Mouse (Mus musculus) embryonic facial prominence, embryonic 15.5 days (tissue): ENCODE results near the gene Dkk2. TPM values are rescaled to one million over a fixed set of nuclear protein-coding genes. Genes with fewer than 3 reads are reported as not detected.

Experiments used
- ATAC-seq: fragments of 200-750 bp; cut with Nextera tagmentation; 2 replicates; pipeline ENCODE4 v1.8.0; 2017; ENCODE audit warnings: low read depth, moderate TSS enrichment; ENCODE audit not compliant: insufficient number of reproducible peaks, low FRiP score, low TSS enrichment
- H3K27ac ChIP-seq: fragments of 300-500 bp; sonication (generic); replicated peaks from 2 replicates; pipeline ENCODE4 v1.5.1; 2015; ENCODE audit warnings: mild to moderate bottlenecking, inconsistent platforms
- H3K27me3 ChIP-seq: fragments of 300-500 bp; sonication (generic); 2 replicates; pipeline ENCODE4 v1.6.1; 2015; ENCODE audit warnings: inconsistent platforms
- H3K36me3 ChIP-seq: fragments of 300-500 bp; sonication (generic); 2 replicates; pipeline ENCODE4 v1.6.1; 2015; ENCODE audit warnings: mild to moderate bottlenecking, inconsistent platforms
- H3K4me1 ChIP-seq: fragments of 300-500 bp; sonication (generic); 2 replicates; pipeline ENCODE4 v1.6.1; 2015; ENCODE audit warnings: inconsistent platforms
- H3K4me2 ChIP-seq: fragments of 300-500 bp; sonication (generic); replicated peaks from 2 replicates; pipeline ENCODE4 v1.6.1; 2015; ENCODE audit warnings: mild to moderate bottlenecking, inconsistent platforms
- H3K4me3 ChIP-seq: fragments of 300-500 bp; sonication (generic); replicated peaks from 2 replicates; pipeline ENCODE4 v1.5.1; 2015; ENCODE audit warnings: mild to moderate bottlenecking, inconsistent platforms
- H3K9ac ChIP-seq: fragments of 300-500 bp; sonication (generic); 2 replicates; pipeline ENCODE4 v1.6.1; 2015; ENCODE audit warnings: inconsistent platforms
- H3K9me3 ChIP-seq: fragments of 300-500 bp; sonication (generic); replicated peaks from 2 replicates; pipeline ENCODE4 v1.6.1; 2016; ENCODE audit warnings: inconsistent platforms
- WGBS: fragments of 180-500 bp; shearing (Covaris S2); methylation state at CpG from one replicate; pipeline ENCODE4 v1.1.7; 2015; 5-methylcytosine and 5-hydroxymethylcytosine counted together
- polyA plus RNA-seq: library from polyadenylated mRNA; unstranded; fragments of >200 nt; fragmentation: Nextera tagmentation; extraction: Ambion mirVana; gene quantifications from 2 replicates; pipeline ENCODE4 v1.2.1, GENCODE M21; 2015

Gene Dkk2
- polyA plus RNA-seq, 1 experiment from 2014 or later, result 35.2 TPM

DNA sequence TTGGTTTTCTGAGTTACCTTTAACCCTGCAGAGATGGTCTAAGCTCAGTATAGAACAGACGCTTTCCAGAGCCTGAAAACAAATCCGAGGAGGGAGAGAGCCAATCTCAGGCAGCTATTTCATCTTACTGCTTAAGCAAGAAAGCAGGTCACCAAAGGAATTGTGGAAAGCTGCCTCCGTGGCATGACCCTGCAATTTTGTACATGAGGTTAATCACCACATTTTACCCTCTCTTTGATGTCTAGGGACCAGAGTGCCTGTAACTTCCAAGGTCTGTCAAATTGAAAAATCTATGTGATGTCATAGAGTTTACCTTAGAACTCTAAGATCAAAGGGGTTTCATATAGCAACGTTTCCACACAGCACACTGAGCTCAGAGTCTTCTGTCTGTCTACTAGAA is 37.5 kb downstream of the Dkk2 start:
- Histone ChIP-seq H3K27ac (no peak overlapping the region), H3K4me1 (no peaks in the 10 kb centered on the region), H3K9me3 (no peaks in the 10 kb centered on the region), H3K4me3 (no peak overlapping the region), H3K27me3 (no peaks in the 10 kb centered on the region), H3K36me3 (no peaks in the 10 kb centered on the region), H3K9ac (no peak overlapping the region), H3K4me2 (no peak overlapping the region)
- no peak for ATAC-seq
- 33% methylated on average over 4 of the region's 4 CpGs for WGBS

DNA sequence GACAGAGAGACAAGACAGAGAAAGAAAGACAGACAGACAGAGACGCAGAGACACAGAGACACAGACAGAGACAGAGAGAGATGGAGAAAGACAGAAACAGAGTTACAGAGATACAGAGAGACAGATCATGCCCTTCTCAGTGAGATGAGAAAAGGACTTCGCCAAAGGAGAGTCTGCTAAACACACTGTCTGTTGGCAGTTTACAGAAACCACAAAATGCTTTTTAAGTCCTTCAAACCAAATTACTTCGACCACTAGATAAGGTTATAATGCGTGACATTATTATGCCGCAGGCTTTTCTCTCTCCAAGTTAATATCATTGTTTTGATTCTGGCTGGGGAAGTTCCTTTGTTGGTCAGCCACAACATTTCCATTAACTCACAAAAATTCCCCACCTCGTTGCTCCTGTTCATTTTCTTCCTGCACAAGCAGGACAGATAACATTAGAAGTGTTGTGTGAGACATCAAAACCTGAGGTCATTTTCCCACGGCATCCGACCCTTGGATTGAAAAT is 40.2 kb downstream of the Dkk2 start:
- no peaks in the 10 kb centered on the region for H3K27me3 ChIP-seq
- H3K36me3 ChIP-seq, result no peaks in the 10 kb centered on the region
- no peak for ATAC-seq
- H3K4me2 ChIP-seq, result no peak overlapping the region
- no peaks in the 10 kb centered on the region for H3K4me1 ChIP-seq
- H3K9me3 ChIP-seq, result no peaks in the 10 kb centered on the region
- no peak overlapping the region for H3K9ac ChIP-seq
- H3K27ac ChIP-seq, result no peak overlapping the region
- no peak overlapping the region for H3K4me3 ChIP-seq
- WGBS, result 62% methylated on average over 8 of the region's 8 CpGs

DNA sequence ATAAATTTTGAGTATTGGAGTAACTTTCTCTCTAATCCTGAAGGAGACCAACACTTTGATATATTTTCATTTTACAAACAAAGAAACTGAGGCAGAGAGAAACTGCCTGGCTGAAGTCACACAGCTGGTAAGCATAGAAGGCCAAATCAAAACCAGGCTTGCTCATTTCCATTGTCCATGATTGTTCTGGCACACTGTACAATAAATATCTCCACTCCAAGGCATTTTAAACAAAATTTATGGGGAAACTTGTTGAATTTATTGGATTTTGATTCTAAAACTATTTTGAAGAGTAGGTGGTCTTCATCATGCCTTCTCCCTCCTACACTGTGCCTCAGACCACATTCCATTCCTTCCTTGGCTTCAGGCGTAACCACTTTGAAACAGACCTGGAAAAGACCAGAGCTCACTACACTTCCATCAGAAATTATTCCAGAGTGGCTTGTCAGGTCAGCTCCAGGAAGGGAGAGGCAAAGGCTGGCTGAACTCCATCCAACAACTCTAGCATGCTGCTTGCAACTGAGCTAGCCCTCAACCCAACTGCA is 44.7 kb downstream of the Dkk2 start:
- ATAC-seq, result no peak
- no peaks in the 10 kb centered on the region for H3K36me3 ChIP-seq
- no peak overlapping the region for H3K4me3 ChIP-seq
- WGBS, result 76% methylated on average over 1 of the region's 1 CpGs
- H3K27me3 ChIP-seq, result no peaks in the 10 kb centered on the region
- H3K4me1 ChIP-seq, result no peaks in the 10 kb centered on the region
- H3K9me3 ChIP-seq, result no peaks in the 10 kb centered on the region
- H3K9ac ChIP-seq, result no peak overlapping the region
- no peak overlapping the region for H3K27ac ChIP-seq
- no peak overlapping the region for H3K4me2 ChIP-seq

DNA sequence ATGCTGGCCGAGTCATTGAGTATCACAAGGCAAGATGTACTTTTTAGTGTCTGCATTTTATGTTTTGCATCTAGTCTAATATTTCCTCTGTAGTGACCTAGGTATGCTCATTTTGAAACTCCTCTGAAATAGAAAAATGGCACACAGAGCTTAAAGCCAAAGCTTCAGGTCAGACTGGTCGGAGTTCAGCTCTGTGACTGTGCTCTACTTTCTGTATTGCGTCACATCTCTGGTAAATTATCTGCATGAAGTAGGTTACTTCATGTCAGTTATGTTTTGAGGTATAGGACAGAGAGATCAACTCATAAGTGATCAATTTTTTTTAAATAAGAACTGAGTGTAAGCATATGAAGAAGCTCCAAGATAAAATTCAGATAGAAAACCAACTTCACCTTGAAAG is 45.7 kb downstream of the Dkk2 start:
- Histone ChIP-seq H3K9ac (no peak overlapping the region), H3K4me3 (no peak overlapping the region), H3K9me3 (no peaks in the 10 kb centered on the region), H3K4me1 (no peaks in the 10 kb centered on the region), H3K36me3 (no peaks in the 10 kb centered on the region), H3K27ac (no peak overlapping the region), H3K4me2 (no peak overlapping the region), H3K27me3 (no peaks in the 10 kb centered on the region)
- 65% methylated on average over 3 of the region's 3 CpGs for WGBS
- ATAC-seq, result no peak

DNA sequence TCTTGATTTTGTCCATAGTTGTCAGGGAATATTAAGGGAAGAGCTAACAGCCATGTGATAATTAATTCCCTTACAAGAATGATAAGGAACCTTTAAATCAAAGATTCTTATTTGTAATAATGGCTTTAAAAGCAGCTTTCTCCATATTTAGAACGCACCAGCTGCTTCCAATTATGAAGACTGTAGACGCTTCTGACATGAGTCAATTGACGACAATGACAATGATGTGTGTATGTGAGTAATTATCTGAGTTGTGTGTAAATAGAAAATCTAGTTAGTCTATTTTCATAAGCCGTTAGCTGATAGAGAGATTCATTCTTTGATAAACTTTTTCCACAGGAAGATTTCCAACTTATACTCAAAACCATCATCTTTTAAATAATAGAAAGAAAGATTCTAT is 46.8 kb downstream of the Dkk2 start:
- no peaks in the 10 kb centered on the region for H3K36me3 ChIP-seq
- H3K4me2 ChIP-seq, result no peak overlapping the region
- H3K4me1 ChIP-seq, result no peaks in the 10 kb centered on the region
- H3K4me3 ChIP-seq, result no peak overlapping the region
- H3K27ac ChIP-seq, result no peak overlapping the region
- no peaks in the 10 kb centered on the region for H3K9me3 ChIP-seq
- WGBS, result 38% methylated on average over 4 of the region's 4 CpGs
- no peaks in the 10 kb centered on the region for H3K27me3 ChIP-seq
- no peak for ATAC-seq
- no peak overlapping the region for H3K9ac ChIP-seq

DNA sequence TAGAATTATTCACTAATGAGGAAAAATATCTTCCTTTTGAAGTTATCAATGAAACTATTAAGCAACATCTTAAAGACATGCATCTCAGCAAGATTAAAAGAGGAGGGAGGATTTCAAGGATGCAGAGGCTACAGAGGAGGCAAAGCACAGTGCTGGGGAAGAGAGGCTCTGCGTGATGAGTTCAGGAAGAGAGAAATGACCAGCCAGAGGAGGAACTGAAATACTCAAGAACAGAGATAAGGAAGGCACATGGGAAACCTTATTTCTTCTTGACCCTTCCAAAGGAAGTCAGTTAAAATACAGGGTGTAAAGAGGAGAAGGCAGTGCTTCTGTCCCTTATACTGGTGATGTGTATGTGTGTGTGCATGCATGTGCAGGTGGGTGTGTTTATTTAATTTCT is 49.4 kb downstream of the Dkk2 start:
- Histone ChIP-seq H3K9me3 (no peaks in the 10 kb centered on the region), H3K36me3 (no peaks in the 10 kb centered on the region), H3K4me1 (no peaks in the 10 kb centered on the region), H3K9ac (no peak overlapping the region), H3K4me2 (no peak overlapping the region), H3K4me3 (no peak overlapping the region), H3K27me3 (no peaks in the 10 kb centered on the region), H3K27ac (no peak overlapping the region)
- no peak for ATAC-seq
- WGBS, result 87% methylated on average over 1 of the region's 1 CpGs

DNA sequence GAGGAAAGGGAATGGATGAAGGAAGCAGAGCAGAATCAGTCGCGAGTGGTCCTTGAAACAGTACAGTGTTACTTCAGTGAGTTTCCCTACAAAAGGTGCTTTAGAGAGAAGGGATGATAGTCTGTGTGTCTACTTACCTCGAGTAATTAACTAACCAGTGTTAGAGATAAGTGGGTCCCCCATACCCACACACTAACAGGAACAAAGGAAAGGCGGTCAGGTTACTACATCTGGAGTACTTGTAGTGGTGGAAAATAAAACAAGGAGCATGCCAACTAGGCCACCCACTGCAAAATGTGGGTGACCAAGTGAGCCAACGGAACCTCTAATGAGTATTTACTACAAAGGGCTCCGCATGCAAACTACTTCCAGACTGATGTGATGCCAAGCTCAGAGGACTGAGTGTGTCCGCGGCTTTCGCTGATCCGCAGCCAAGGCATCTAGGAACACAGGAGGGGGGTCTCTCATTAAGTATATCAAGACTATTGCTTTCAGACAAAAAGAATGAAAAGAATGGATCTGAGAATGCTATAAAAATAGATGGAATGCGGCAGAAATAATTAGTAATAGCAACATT is 52.8 kb downstream of the Dkk2 start:
- Histone ChIP-seq H3K4me2 (no peak overlapping the region), H3K36me3 (no peaks in the 10 kb centered on the region), H3K27ac (no peak overlapping the region), H3K9ac (no peak overlapping the region), H3K9me3 (no peaks in the 10 kb centered on the region), H3K4me1 (no peaks in the 10 kb centered on the region), H3K27me3 (no peaks in the 10 kb centered on the region), H3K4me3 (no peak overlapping the region)
- WGBS, result 64% methylated on average over 11 of the region's 11 CpGs
- no peak for ATAC-seq

DNA sequence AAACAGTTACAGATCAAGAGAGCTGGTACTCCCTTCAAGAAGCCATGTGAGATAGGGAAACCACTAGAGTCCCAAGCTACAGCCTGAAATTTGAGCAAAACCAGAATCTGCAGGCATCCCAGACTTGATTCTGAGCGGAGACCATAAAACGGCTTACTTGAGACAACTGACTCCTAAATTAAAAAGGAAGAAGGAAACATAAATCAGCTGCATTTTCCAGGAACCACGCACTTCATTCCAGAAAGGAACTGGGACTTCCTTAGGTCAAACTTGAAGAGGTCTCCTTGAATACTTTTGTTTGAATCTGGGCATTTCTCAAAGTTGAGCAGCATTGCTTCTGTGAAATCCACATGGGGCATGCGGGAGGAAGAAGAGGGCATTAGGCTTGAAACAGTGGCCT is 55.9 kb downstream of the Dkk2 start:
- H3K27ac ChIP-seq, result no peak overlapping the region
- H3K9ac ChIP-seq, result no peak overlapping the region
- no peak overlapping the region for H3K4me3 ChIP-seq
- ATAC-seq, result no peak
- H3K9me3 ChIP-seq, result no peaks in the 10 kb centered on the region
- H3K36me3 ChIP-seq, result no peaks in the 10 kb centered on the region
- H3K27me3 ChIP-seq, result no peaks in the 10 kb centered on the region
- H3K4me2 ChIP-seq, result no peak overlapping the region
- 67% methylated on average over 4 of the region's 4 CpGs for WGBS
- no peaks in the 10 kb centered on the region for H3K4me1 ChIP-seq

DNA sequence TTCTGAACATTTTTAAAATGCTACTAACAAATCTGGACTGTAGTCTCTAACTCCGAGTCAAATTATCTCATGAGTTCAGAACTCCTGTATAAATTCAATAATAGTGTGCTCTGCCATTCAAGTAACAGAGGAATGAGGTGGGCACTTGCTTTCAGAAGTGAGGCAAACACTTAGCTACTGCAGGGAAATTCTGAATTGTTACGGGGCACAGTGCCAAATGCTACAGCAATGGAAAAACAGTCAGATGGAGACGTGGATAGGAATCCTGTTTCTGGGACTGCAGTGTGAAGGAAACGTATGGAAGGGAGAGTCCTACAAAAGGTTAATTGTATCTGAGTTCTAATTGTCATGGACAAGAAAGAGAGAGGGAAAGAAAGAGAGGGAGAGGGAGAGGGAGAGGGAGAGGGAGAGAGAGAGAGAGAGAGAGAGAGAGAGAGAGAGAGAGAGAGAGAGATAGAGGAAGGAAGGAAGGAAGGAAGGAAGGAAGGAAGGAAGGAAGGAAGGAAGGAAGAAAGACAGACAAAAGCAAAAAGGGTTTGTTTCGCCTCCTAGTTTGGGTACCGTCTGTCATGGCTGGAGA is 64.4 kb downstream of the Dkk2 start:
- Histone ChIP-seq H3K4me1 (no peaks in the 10 kb centered on the region), H3K4me3 (no peak overlapping the region), H3K9ac (no peak overlapping the region), H3K27me3 (no peaks in the 10 kb centered on the region), H3K4me2 (no peak overlapping the region), H3K27ac (no peak overlapping the region), H3K36me3 (no peaks in the 10 kb centered on the region), H3K9me3 (no peaks in the 10 kb centered on the region)
- ATAC-seq, result no peak
- WGBS, result 65% methylated on average over 6 of the region's 6 CpGs

DNA sequence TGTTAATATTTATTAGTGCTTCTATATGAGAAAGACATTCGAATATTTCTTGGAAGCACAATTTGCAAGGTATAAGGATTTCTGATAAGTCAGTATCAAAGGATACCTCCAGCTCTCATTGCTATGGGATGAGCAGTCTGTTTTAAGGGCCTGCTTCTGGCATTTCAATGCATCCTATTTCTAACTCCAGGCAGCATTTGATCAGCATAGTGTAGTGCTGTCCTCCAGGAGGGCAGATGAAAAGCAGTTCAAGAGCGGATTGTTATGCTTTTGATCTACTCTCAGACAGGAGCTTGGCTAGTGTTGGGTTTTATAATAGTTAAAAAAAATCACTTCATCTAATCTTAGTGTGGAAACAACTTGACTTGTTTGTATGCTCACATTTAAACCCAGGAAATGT is 73.7 kb downstream of the Dkk2 start:
- H3K4me1 ChIP-seq, result no peaks in the 10 kb centered on the region
- no peak overlapping the region for H3K4me2 ChIP-seq
- H3K9me3 ChIP-seq, result no peaks in the 10 kb centered on the region
- no peak overlapping the region for H3K27ac ChIP-seq
- WGBS, result 81% methylated on average over 2 of the region's 2 CpGs
- H3K36me3 ChIP-seq, result no peaks in the 10 kb centered on the region
- no peaks in the 10 kb centered on the region for H3K27me3 ChIP-seq
- no peak for ATAC-seq
- H3K4me3 ChIP-seq, result no peak overlapping the region
- no peak overlapping the region for H3K9ac ChIP-seq

DNA sequence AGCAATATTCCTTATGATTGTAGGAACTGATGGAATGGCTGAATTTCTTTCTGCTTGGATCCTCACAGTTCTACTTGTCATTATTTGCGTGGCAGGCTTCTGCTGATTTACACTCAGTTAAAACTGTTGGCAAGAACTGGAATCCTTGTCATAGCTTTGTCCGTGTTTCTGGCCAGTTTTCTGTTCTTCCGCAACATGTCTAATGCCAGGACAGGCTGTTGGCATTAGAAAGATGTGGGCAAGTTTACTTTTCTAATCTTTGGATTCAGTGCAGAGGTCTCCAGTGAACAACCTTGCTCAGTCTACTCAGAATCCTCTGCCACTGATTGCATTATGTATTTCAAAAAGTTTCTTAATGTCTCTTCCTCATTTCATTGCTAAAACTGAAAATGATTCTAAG is 83.8 kb downstream of the Dkk2 start:
- Histone ChIP-seq H3K27me3 (no peaks in the 10 kb centered on the region), H3K27ac (no peak overlapping the region), H3K36me3 (no peaks in the 10 kb centered on the region), H3K4me2 (no peak overlapping the region), H3K9ac (no peak overlapping the region), H3K9me3 (no peaks in the 10 kb centered on the region), H3K4me3 (no peak overlapping the region), H3K4me1 (no peaks in the 10 kb centered on the region)
- 79% methylated on average over 3 of the region's 3 CpGs for WGBS
- no peak for ATAC-seq
